Mouse (Mus musculus) left cerebral cortex, adult 2 months (tissue): Measurements from ENCODE around the gene Ppp1r37. TPM values are rescaled to one million over a fixed set of nuclear protein-coding genes. Genes with fewer than 3 reads are reported as not detected.

Experiments used
- DNase-seq, 2 experiments: peaks; one replicate each; pipeline ENCODE4 v3.0.0; 2021 to 2022; ENCODE audit warnings: low spot score in 2 of 2, mixed read lengths in 1 of 2; ENCODE audit errors: extremely low spot score in 1 of 2
- H3K27ac ChIP-seq: fragments of 200-600 bp; 2 replicates; pipeline ENCODE4 v1.8.1; 2022
- H3K4me3 ChIP-seq: fragments of 200-600 bp; 2 replicates; pipeline ENCODE4 v1.8.1; 2022
- CTCF ChIP-seq: fragments of 200-600 bp; IDR thresholded peaks from 2 replicates; pipeline ENCODE4 v1.8.1; 2022; ENCODE audit warnings: antibody characterized with exemption, mild to moderate bottlenecking, moderate library complexity
- intact Hi-C: fragments of 180-260 bp; cut with DNase I; formaldehyde crosslinking; loops from one replicate; pipeline ENCODE4 v1.15.1; 2025
- total RNA-seq, 2 experiments: library from RNA; stranded (reverse); gene quantifications; 2 replicates each; pipeline ENCODE4 v1.2.3; 2021

Gene Ppp1r37
- total RNA-seq, 2 experiments from 2014 or later, result 148 to 150 TPM

GRCm38 (mm10) chr7:19565803-19566202 lies 2.9 kb upstream of the Ppp1r37 start:
- Histone ChIP-seq H3K4me3 (no peak overlapping the region), H3K27ac (no peak overlapping the region)
- TF ChIP-seq CTCF, result no peak
- intact Hi-C loops, result no loop called here
- no peak for DNase-seq

GRCm38 (mm10) chr7:19564455-19564854 lies 1.6 kb upstream of the Ppp1r37 start:
- Histone ChIP-seq H3K4me3 (no peak overlapping the region), H3K27ac (no peak overlapping the region)
- intact Hi-C loops, result loop anchor here (5.0 kb wide), 1 partner anchor 57 kb away; the partner anchor contains the start of genes Bloc1s3 and Trappc6a
- TF ChIP-seq CTCF, result peak; percentile 26
- no peak for DNase-seq

GRCm38 (mm10) chr7:19563884-19564283 lies 1.0 kb upstream of the Ppp1r37 start:
- Histone ChIP-seq H3K4me3 (no peak overlapping the region), H3K27ac (no peak overlapping the region)
- intact Hi-C loops, result loop anchor here (2.0 to 5.0 kb wide), 2 partner anchors 57 to 105 kb away; partner anchors contain the start of genes Bloc1s3, Mark4 and Trappc6a
- no peak for TF ChIP-seq CTCF
- DNase-seq, result no peak

DNA sequence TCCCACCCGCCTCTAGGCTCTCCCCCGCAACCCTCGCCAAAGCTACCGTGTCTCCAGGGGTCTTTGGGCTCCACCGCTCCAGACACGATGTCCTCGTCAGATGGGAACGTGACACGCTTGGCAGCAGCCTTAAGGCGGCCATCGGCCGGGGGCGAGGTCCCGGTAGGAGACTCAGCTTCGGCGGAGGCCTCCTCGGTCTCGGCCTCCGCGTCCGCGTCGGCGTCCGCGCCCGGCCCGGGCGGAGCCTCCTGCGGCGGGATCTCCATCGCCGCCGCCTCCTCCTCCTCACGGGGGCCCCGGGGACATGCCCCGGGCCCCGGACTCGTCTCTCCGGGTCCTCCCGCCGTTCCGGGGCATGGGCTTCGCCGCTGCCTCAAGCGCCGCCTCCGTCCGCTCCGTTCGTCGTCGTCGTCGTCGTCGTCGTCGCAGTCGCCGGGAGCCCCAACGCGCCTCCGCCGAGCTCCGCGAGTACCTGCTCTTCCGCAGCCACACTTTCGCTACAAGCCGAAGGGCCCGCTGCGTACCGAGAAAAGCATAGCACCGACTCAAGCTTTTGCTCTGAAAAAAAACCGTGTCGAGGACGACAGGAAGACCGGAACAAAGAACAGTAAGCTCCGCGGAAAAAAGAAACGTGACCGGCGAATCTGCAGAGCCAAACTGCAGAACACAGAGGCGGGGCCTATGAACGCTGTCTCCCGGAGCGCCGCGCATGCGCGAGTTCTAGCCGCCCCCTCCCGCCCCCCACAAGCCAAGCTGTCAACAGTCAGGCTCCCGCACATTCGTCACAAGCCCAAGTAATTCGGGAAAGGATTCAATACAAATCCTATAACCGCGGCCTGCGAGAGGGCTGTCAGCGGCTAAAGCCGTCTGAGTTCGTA lies 872 bp downstream of the Ppp1r37 start:
- TF ChIP-seq CTCF, result no peak
- H3K4me3 ChIP-seq, result peak overlapping the region; percentile 96
- peak; percentile 84 to 88 for DNase-seq
- H3K27ac ChIP-seq, result peak overlapping the region; percentile 99
- intact Hi-C loops, result loop anchor here (2.0 to 5.0 kb wide), 2 partner anchors 55 to 103 kb away; partner anchors contain the start of genes Bloc1s3, Mark4 and Trappc6a

GRCm38 (mm10) chr7:19561431-19561764 lies 1.5 kb downstream of the Ppp1r37 start:
- no peak for DNase-seq
- peak overlapping the region; percentile 96 for H3K4me3 ChIP-seq
- intact Hi-C loops, result loop anchor here (5.0 kb wide), 1 partner anchor 54 kb away; the partner anchor contains the start of genes Bloc1s3 and Trappc6a
- peak overlapping the region; percentile 99 for H3K27ac ChIP-seq
- TF ChIP-seq CTCF, result no peak

DNA sequence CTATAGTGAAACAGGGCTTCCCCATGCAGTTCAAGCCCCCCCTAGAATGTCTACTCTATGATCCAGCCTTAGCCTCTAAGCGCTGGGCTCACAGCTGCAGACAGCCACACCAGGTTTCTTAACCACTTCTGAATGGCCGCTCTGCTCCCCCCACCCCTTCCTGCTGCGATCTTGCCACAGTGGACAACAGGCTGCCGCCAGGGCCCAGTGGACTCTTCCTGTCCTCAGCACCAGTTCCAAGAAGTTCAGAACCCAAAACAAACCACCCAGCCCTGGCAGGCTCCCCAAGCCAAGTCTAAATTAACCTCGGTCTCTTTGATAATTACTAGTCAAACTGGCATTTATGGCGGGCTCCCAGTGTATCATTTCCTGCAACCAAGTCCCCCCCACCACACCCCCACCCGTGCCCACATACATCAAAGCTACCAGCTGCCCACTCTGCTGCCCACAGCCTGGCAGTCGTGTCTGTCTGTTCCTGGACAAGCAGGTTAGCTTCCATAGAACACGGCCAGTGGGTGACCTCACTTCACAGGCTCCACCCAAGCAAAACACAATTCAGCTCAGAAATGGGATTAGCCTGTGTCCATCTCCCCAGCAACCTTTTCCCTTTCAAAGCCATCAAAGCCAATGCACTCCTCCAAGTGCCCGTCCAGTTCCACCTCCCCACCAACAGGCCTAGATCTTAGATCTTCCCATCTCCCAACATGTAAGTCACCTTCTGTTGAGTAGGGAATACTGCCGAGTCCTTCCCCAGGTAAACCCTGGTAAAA lies 2.2 kb downstream of the Ppp1r37 start:
- no peak for DNase-seq
- TF ChIP-seq CTCF, result no peak
- intact Hi-C loops, result loop anchor here (5.0 kb wide), 1 partner anchor 53 kb away; the partner anchor contains the start of genes Bloc1s3 and Trappc6a

GRCm38 (mm10) chr7:19558965-19559364 lies 3.9 kb downstream of the Ppp1r37 start:
- peak; percentile 54 for TF ChIP-seq CTCF
- H3K4me3 ChIP-seq, result peak overlapping the region; percentile 16; the same call in 1 of the 2 replicates
- H3K27ac ChIP-seq, result peak overlapping the region; percentile 36; the same call in 1 of the 2 replicates
- intact Hi-C loops, result no loop called here
- DNase-seq, result no peak

More for the DNA sequence above, 2.2 kb downstream of the Ppp1r37 start:
- peak overlapping the region; percentile 96 for H3K4me3 ChIP-seq
- H3K27ac ChIP-seq, result peak overlapping the region; percentile 99

DNA sequence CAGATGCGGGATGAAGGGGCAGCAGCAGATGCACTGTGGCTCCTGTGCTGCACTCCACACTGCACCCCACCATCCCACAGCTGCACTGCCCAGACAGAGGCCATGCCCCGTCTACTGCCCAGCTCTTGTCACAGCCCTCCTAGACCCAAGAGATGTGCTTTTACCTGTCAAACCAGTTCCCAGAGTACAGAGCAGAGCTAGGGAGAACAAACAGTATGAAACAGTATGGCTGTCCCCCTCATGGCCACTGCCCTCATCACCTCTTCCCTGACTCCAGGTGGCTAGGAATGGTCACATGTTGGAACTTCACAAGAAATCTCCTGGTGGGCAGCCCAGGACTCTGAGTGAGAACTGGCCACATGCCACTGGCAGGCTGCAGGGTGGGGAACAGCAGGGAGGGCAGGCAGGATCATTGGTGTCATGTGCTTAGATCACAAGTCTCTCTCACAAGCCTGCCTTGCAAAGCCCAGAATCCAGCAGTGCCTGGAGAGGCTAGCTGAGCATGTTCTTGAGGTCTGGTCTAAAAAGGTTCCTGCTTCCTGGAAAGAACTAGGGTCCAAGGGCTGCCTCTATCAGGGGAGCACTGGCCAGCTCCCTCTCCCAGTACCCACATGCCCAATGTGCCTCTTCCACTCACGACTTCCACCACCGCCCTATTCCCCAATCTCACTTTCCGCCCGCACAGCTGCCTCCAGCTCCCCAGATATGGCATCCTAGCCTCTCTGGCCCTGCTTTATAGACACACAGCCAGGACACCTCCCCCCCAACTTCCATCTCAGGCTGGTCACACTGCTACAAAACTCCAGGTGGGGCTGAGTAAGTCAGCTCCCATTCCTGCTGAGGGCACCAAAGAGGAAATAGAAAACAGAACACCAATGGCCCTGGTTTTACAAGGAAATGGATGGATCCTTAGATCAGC lies 4.6 kb downstream of the Ppp1r37 start:
- intact Hi-C loops, result no loop called here
- no peak for TF ChIP-seq CTCF
- Histone ChIP-seq H3K4me3 (peak overlapping the region; percentile 16; the same call in 1 of the 2 replicates), H3K27ac (peak overlapping the region; percentile 36; the same call in 1 of the 2 replicates)
- peak in 1 of 2 experiments; percentile 47 for DNase-seq

- DNase-seq, result no peak
- Histone ChIP-seq H3K27ac (peak overlapping the region; percentile 24; the same call in 1 of the 2 replicates), H3K4me3 (no peak overlapping the region)
- intact Hi-C loops, result no loop called here
- TF ChIP-seq CTCF, result no peak
These were observed 5.8 kb downstream of the Ppp1r37 start for GRCm38 (mm10) chr7:19557086-19557485.

GRCm38 (mm10) chr7:19554168-19554567 lies 8.7 kb downstream of the Ppp1r37 start:
- DNase-seq, result peak; percentile 56 to 58
- TF ChIP-seq CTCF, result no peak
- intact Hi-C loops, result no loop called here
- peak overlapping the region; percentile 88 for H3K27ac ChIP-seq
- H3K4me3 ChIP-seq, result no peak overlapping the region

- TF ChIP-seq CTCF, result no peak
- intact Hi-C loops, result no loop called here
- DNase-seq, result no peak
- H3K4me3 ChIP-seq, result no peak overlapping the region
- no peak overlapping the region for H3K27ac ChIP-seq
These were observed 10.4 kb downstream of the Ppp1r37 start for GRCm38 (mm10) chr7:19552443-19552842.
